Mouse (Mus musculus): ENCODE results near the gene Itsn2.

GRCm38 (mm10) chr12:4688386-4688785, 95.9 kb downstream of the Itsn2 start:
- TF ChIP-seq GATA1 (IDR thresholded peaks at IDR 0.05; ENCODE audit: low read length) (no peak), TAL1 (IDR thresholded peaks at IDR 0.05; ENCODE audit: low read length) (no peak)

All from erythroblast, embryonic 14.5 days (primary cell).